Mouse (Mus musculus) limb, embryonic 12.5 days (tissue): ENCODE data around the gene Wnk4. TPM values are rescaled to one million over a fixed set of nuclear protein-coding genes. Genes with fewer than 3 reads are reported as not detected.
"Not testable (repeated sequence)": the region's sequence is repeated elsewhere in the genome, so short reads cannot be mapped to it uniquely, and the experiment has no call there.

Source experiments
- ATAC-seq: fragments of 200-750 bp; cut with Nextera tagmentation; 2 replicates; pipeline ENCODE4 v1.8.0; 2017; ENCODE audit warnings: low read depth, moderate TSS enrichment; ENCODE audit not compliant: insufficient number of reproducible peaks, insufficient read depth, low FRiP score, low TSS enrichment
- H3K27ac ChIP-seq: fragments of 300-500 bp; sonication (generic); 2 replicates; pipeline ENCODE4 v1.5.1; 2016; ENCODE audit warnings: mild to moderate bottlenecking, moderate library complexity
- H3K27me3 ChIP-seq: fragments of 300-500 bp; sonication (generic); 2 replicates; pipeline ENCODE4 v1.6.1; 2016; ENCODE audit warnings: mild to moderate bottlenecking, moderate library complexity
- H3K36me3 ChIP-seq: fragments of 300-500 bp; sonication (generic); 2 replicates; pipeline ENCODE4 v1.6.1; 2016; ENCODE audit warnings: mild to moderate bottlenecking, moderate library complexity
- H3K4me1 ChIP-seq: fragments of 300-500 bp; sonication (generic); replicated peaks from 2 replicates; pipeline ENCODE4 v1.6.1; 2016
- H3K4me2 ChIP-seq: fragments of 300-500 bp; sonication (generic); 2 replicates; pipeline ENCODE4 v1.6.1; 2016; ENCODE audit warnings: mild to moderate bottlenecking, moderate library complexity
- H3K4me3 ChIP-seq: fragments of 300-500 bp; sonication (generic); replicated peaks from 2 replicates; pipeline ENCODE4 v1.5.1; 2016; ENCODE audit warnings: mild to moderate bottlenecking
- H3K9ac ChIP-seq: fragments of 300-500 bp; sonication (generic); replicated peaks from 2 replicates; pipeline ENCODE4 v1.6.1; 2016; ENCODE audit warnings: mild to moderate bottlenecking, moderate library complexity
- H3K9me3 ChIP-seq: fragments of 300-500 bp; sonication (generic); 2 replicates; pipeline ENCODE4 v1.6.1; 2016; ENCODE audit warnings: mild to moderate bottlenecking, moderate library complexity
- WGBS: fragments of 180-500 bp; shearing (Covaris S2); methylation state at CpG from one replicate; pipeline ENCODE4 v1.1.7; 2016; 5-methylcytosine and 5-hydroxymethylcytosine counted together
- polyA plus RNA-seq: library from polyadenylated mRNA; unstranded; fragments of >200 nt; fragmentation: Nextera tagmentation; extraction: Ambion mirVana; gene quantifications from 2 replicates; pipeline ENCODE4 v1.2.1, GENCODE M21; 2016

Wnk4 gene
- polyA plus RNA-seq, 1 experiment from 2014 or later, result 9.4 TPM

GRCm38 (mm10) chr11:101324763-101325162 lies 64.4 kb downstream of the Wnk4 start, which contains the start of gene Aoc2:
TSS of gene Aoc2 (plus strand) at chr11:101325063.
- Histone ChIP-seq H3K27ac (no peak within 1 kb of the TSS), H3K4me1 (no peaks in the 10 kb centered on the region), H3K36me3 (peaks cover 68% of the 10 kb centered on the region), H3K4me2 (no peak within 1 kb of the TSS), H3K4me3 (no peak within 1 kb of the TSS), H3K9me3 (no peaks in the 10 kb centered on the region), H3K9ac (no peak within 1 kb of the TSS), H3K27me3 (no peaks in the 10 kb centered on the region)
- ATAC-seq, result no peak
- 96% methylated on average over 5 of the region's 5 CpGs for WGBS

DNA sequence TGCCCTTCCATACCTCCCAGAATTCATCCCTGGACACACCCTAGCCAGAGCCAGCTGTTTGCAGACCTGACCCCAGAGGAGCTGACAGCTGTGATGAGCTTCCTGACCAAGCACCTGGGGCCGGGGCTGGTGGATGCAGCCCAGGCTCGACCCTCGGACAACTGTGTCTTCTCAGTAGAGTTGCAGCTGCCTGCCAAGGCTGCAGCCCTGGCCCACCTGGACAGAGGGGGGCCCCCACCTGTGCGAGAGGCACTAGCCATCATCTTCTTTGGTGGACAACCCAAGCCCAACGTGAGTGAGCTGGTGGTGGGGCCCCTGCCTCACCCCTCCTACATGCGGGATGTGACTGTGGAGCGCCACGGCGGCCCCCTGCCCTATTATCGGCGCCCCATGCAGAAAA lies 64.8 kb downstream of the Wnk4 start:
- not testable (repeated sequence) for H3K4me2 ChIP-seq, H3K27ac ChIP-seq, H3K9ac ChIP-seq, H3K4me1 ChIP-seq, H3K9me3 ChIP-seq, H3K4me3 ChIP-seq, ATAC-seq, H3K27me3 ChIP-seq
- H3K36me3 ChIP-seq, result peaks cover 63% of the 10 kb centered on the region
- WGBS, result 94% methylated on average over 11 of the region's 11 CpGs

GRCm38 (mm10) chr11:101326147-101326546 lies 65.8 kb downstream of the Wnk4 start:
- Histone ChIP-seq H3K4me3 (no peak overlapping the region), H3K4me1 (no peaks in the 10 kb centered on the region), H3K9me3 (no peaks in the 10 kb centered on the region), H3K27me3 (no peaks in the 10 kb centered on the region), H3K4me2 (no peak overlapping the region), H3K27ac (no peak overlapping the region), H3K36me3 (peaks cover 54% of the 10 kb centered on the region), H3K9ac (no peak overlapping the region)
- ATAC-seq, result no peak
- WGBS, result 86% methylated on average over 11 of the region's 11 CpGs

Other genes starting within 250 kb of the Wnk4 start
- 8.0 and 8.1 TPM in 2 replicates for gene Naglu, start 190.6 kb upstream of the Wnk4 start, polyA plus RNA-seq
- not detected in 2 replicates for gene Hsd17b1, start 182.2 kb upstream of the Wnk4 start, polyA plus RNA-seq
- 43.6 and 46.5 TPM in 2 replicates for gene Coasy, start 178.0 kb upstream of the Wnk4 start, polyA plus RNA-seq
- gene Mlx, start 173.3 kb upstream of the Wnk4 start, polyA plus RNA-seq, result 40.4 and 43.1 TPM in 2 replicates
- 54.3 and 55.7 TPM in 2 replicates for gene Psmc3ip, start 165.1 kb upstream of the Wnk4 start, polyA plus RNA-seq
- 18.8 and 19.1 TPM in 2 replicates for gene Retreg3, start 140.7 kb upstream of the Wnk4 start, polyA plus RNA-seq
- gene Tubg1, start 140.6 kb upstream of the Wnk4 start, polyA plus RNA-seq, result 87.6 and 90.7 TPM in 2 replicates
- gene Tubg2, start 104.7 kb upstream of the Wnk4 start, polyA plus RNA-seq, result 6.3 and 6.4 TPM in 2 replicates
- gene Cntnap1, start 90.0 kb upstream of the Wnk4 start, polyA plus RNA-seq, result 0.24 and 0.27 TPM in 2 replicates
- gene Plekhh3, start 89.2 kb upstream of the Wnk4 start, polyA plus RNA-seq, result 5.3 and 7.0 TPM in 2 replicates
- gene Ccr10, start 85.1 kb upstream of the Wnk4 start, polyA plus RNA-seq, result 0.24 TPM in 1 of 2 replicates, not detected in the other
- 14.2 and 16.4 TPM in 2 replicates for gene Ezh1, start 34.1 kb upstream of the Wnk4 start, polyA plus RNA-seq
- 53.0 and 61.5 TPM in 2 replicates for gene Ramp2, start 14.5 kb upstream of the Wnk4 start, polyA plus RNA-seq
- gene Vps25, start 6.9 kb upstream of the Wnk4 start, polyA plus RNA-seq, result 94.1 and 104 TPM in 2 replicates
- 1.0 and 1.6 TPM in 2 replicates for gene Cntd1, start 18.4 kb downstream of the Wnk4 start, polyA plus RNA-seq
- 193 and 204 TPM in 2 replicates for gene Coa3, start 18.5 kb downstream of the Wnk4 start, polyA plus RNA-seq
- 126 and 129 TPM in 2 replicates for gene Becn1, start 41.7 kb downstream of the Wnk4 start, polyA plus RNA-seq
- 154 and 167 TPM in 2 replicates for gene Psme3, start 55.6 kb downstream of the Wnk4 start, polyA plus RNA-seq
- 2.0 and 2.3 TPM in 2 replicates for gene Aoc2, start 64.5 kb downstream of the Wnk4 start, polyA plus RNA-seq
- 0.05 TPM in 1 of 2 replicates, not detected in the other for gene Aoc3, start 70.0 kb downstream of the Wnk4 start, polyA plus RNA-seq
- not detected in 2 replicates for gene G6pc, start 107.0 kb downstream of the Wnk4 start, polyA plus RNA-seq
- gene Aarsd1, start 157.0 kb downstream of the Wnk4 start, polyA plus RNA-seq, result 86.6 and 94.2 TPM in 2 replicates
- 8.2 and 9.8 TPM in 2 replicates for gene Gm27029, start 164.2 kb downstream of the Wnk4 start, polyA plus RNA-seq
- 22.0 and 24.0 TPM in 2 replicates for gene Rundc1, start 164.5 kb downstream of the Wnk4 start, polyA plus RNA-seq
- gene Ptges3l, start 164.8 kb downstream of the Wnk4 start, polyA plus RNA-seq, result 7.8 and 9.4 TPM in 2 replicates
- gene Rpl27, start 181.7 kb downstream of the Wnk4 start, polyA plus RNA-seq, result 382 and 394 TPM in 2 replicates
- gene Ifi35, start 187.8 kb downstream of the Wnk4 start, polyA plus RNA-seq, result 6.3 and 6.6 TPM in 2 replicates
- gene Rnd2, start 204.4 kb downstream of the Wnk4 start, polyA plus RNA-seq, result 9.7 and 10.2 TPM in 2 replicates
- gene Vat1, start 205.7 kb downstream of the Wnk4 start, polyA plus RNA-seq, result 23.2 and 26.7 TPM in 2 replicates